Mouse (Mus musculus): ENCODE measurements around the gene Dab1.
A peak's percentile ranks its signal among the peaks of the same experiment; 100 is the strongest.

Dab1 gene

GRCm38 (mm10) chr4:104637016-104637415, 1017.9 kb downstream of the Dab1 start:
- DNase-seq: no peak

- DNase-seq: peak; percentile 13
These were observed 1021.5 kb downstream of the Dab1 start for GRCm38 (mm10) chr4:104640617-104641016.

- no peak for DNase-seq
These were observed 1023.8 kb downstream of the Dab1 start for GRCm38 (mm10) chr4:104642761-104643469.

GRCm38 (mm10) chr4:104643534-104644356, 1024.6 kb downstream of the Dab1 start:
- DNase-seq: no peak

GRCm38 (mm10) chr4:104644357-104644630, 1025.1 kb downstream of the Dab1 start:
- DNase-seq: no peak

- no peak for DNase-seq
These were observed 1025.7 kb downstream of the Dab1 start for GRCm38 (mm10) chr4:104644862-104645261.

- no peak for DNase-seq
These were observed 1032.6 kb downstream of the Dab1 start for GRCm38 (mm10) chr4:104651761-104652160.

- no peak for DNase-seq
These were observed 1037.6 kb downstream of the Dab1 start for GRCm38 (mm10) chr4:104656728-104657127.

GRCm38 (mm10) chr4:104662841-104663614, 1043.9 kb downstream of the Dab1 start:
- no peak for DNase-seq

GRCm38 (mm10) chr4:104665553-104665952, 1046.4 kb downstream of the Dab1 start:
- peak; percentile 74 for DNase-seq

GRCm38 (mm10) chr4:104666831-104667551, 1047.8 kb downstream of the Dab1 start:
- peak; percentile 35 for DNase-seq

GRCm38 (mm10) chr4:104668061-104668460, 1048.9 kb downstream of the Dab1 start:
- DNase-seq: no peak

- DNase-seq: no peak
These were observed 1050.2 kb downstream of the Dab1 start for GRCm38 (mm10) chr4:104669406-104669805.

- no peak for DNase-seq
These were observed 1051.6 kb downstream of the Dab1 start for GRCm38 (mm10) chr4:104670741-104671140.

- DNase-seq: no peak
These were observed 1054.2 kb downstream of the Dab1 start for GRCm38 (mm10) chr4:104673317-104673716.

- no peak for DNase-seq
These were observed 1055.5 kb downstream of the Dab1 start for GRCm38 (mm10) chr4:104674706-104675105.

- no peak for DNase-seq
These were observed 1059.1 kb downstream of the Dab1 start for GRCm38 (mm10) chr4:104678234-104678633.

GRCm38 (mm10) chr4:104680475-104680874, 1061.3 kb downstream of the Dab1 start:
- no peak for DNase-seq

GRCm38 (mm10) chr4:104686137-104686809, 1067.1 kb downstream of the Dab1 start:
- DNase-seq: peak; percentile 31

- peak; percentile 19 for DNase-seq
These were observed 1069.9 kb downstream of the Dab1 start for GRCm38 (mm10) chr4:104689047-104689446.

- no peak for DNase-seq
These were observed 1071.9 kb downstream of the Dab1 start for GRCm38 (mm10) chr4:104691026-104691425.

GRCm38 (mm10) chr4:104694188-104694587, 1075.0 kb downstream of the Dab1 start:
- no peak for DNase-seq

Data from embryo, embryonic 11 days (tissue).